Mouse (Mus musculus) urinary bladder, postnatal 10 days (tissue): ENCODE measurements around the gene Tex26.

Experiments
- DNase-seq: peaks from one replicate; pipeline ENCODE4 v3.0.0; 2022; ENCODE audit warnings: low spot score

Gene Tex26

GRCm38 (mm10) chr5:149489136-149489535 lies 49.7 kb downstream of the Tex26 start:
- DNase-seq = no peak

- no peak for DNase-seq
These were observed 50.8 kb downstream of the Tex26 start for GRCm38 (mm10) chr5:149490275-149490674.

- no peak for DNase-seq
These were observed 56.2 kb downstream of the Tex26 start for GRCm38 (mm10) chr5:149495655-149496054.

GRCm38 (mm10) chr5:149496401-149497066 lies 57.1 kb downstream of the Tex26 start:
- no peak for DNase-seq

- DNase-seq = no peak
These were observed 60.5 kb downstream of the Tex26 start for GRCm38 (mm10) chr5:149499936-149500335.

GRCm38 (mm10) chr5:149503423-149504175 lies 64.1 kb downstream of the Tex26 start:
- no peak for DNase-seq

- no peak for DNase-seq
These were observed 65.5 kb downstream of the Tex26 start for GRCm38 (mm10) chr5:149504985-149505384.

GRCm38 (mm10) chr5:149506033-149506432 lies 66.6 kb downstream of the Tex26 start:
- no peak for DNase-seq

- DNase-seq = no peak
These were observed 68.9 kb downstream of the Tex26 start for GRCm38 (mm10) chr5:149508094-149509029.

- no peak for DNase-seq
These were observed 70.9 kb downstream of the Tex26 start for GRCm38 (mm10) chr5:149510323-149510722.

- DNase-seq = no peak
These were observed 73.2 kb downstream of the Tex26 start for GRCm38 (mm10) chr5:149512695-149513094.

GRCm38 (mm10) chr5:149513438-149514086 lies 74.1 kb downstream of the Tex26 start:
- no peak for DNase-seq

- DNase-seq = no peak
These were observed 74.7 kb downstream of the Tex26 start for GRCm38 (mm10) chr5:149514087-149514671.

- DNase-seq = no peak
These were observed 75.4 kb downstream of the Tex26 start for GRCm38 (mm10) chr5:149514890-149515289.

- DNase-seq = no peak
These were observed 77.7 kb downstream of the Tex26 start for GRCm38 (mm10) chr5:149517116-149517515.
